Mouse (Mus musculus): Measurements from ENCODE around the gene Elovl7.

Elovl7 gene

GRCm38 (mm10) chr13:108240012-108240411, 25.8 kb downstream of the Elovl7 start:
- in situ Hi-C loops (cut with MseI, MboI), result no loop called here

- in situ Hi-C loops (cut with MseI, MboI), result no loop called here
Measured at GRCm38 (mm10) chr13:108241715-108242114, 27.5 kb downstream of the Elovl7 start.

GRCm38 (mm10) chr13:108245086-108245697, 31.0 kb downstream of the Elovl7 start:
- in situ Hi-C loops (cut with MseI, MboI), result no loop called here

- in situ Hi-C loops (cut with MseI, MboI), result no loop called here
Measured at GRCm38 (mm10) chr13:108251106-108251505, 36.9 kb downstream of the Elovl7 start.

- in situ Hi-C loops (cut with MseI, MboI), result no loop called here
Measured at GRCm38 (mm10) chr13:108253977-108254376, 39.8 kb downstream of the Elovl7 start.

- in situ Hi-C loops (cut with MseI, MboI), result no loop called here
Measured at GRCm38 (mm10) chr13:108263042-108263441, 48.8 kb downstream of the Elovl7 start.

GRCm38 (mm10) chr13:108265394-108265793, 51.2 kb downstream of the Elovl7 start:
- in situ Hi-C loops (cut with MseI, MboI), result no loop called here

GRCm38 (mm10) chr13:108267841-108268634, 53.8 kb downstream of the Elovl7 start:
- in situ Hi-C loops (cut with MseI, MboI), result no loop called here

GRCm38 (mm10) chr13:108271458-108272148, 57.4 kb downstream of the Elovl7 start:
- in situ Hi-C loops (cut with MseI, MboI), result no loop called here

GRCm38 (mm10) chr13:108272332-108272731, 58.1 kb downstream of the Elovl7 start:
- in situ Hi-C loops (cut with MseI, MboI), result no loop called here

GRCm38 (mm10) chr13:108273034-108273433, 58.8 kb downstream of the Elovl7 start:
- in situ Hi-C loops (cut with MseI, MboI), result no loop called here

GRCm38 (mm10) chr13:108273456-108273855, 59.3 kb downstream of the Elovl7 start:
- in situ Hi-C loops (cut with MseI, MboI), result no loop called here

GRCm38 (mm10) chr13:108276561-108276960, 62.4 kb downstream of the Elovl7 start:
- in situ Hi-C loops (cut with MseI, MboI), result no loop called here

GRCm38 (mm10) chr13:108277320-108277719, 63.1 kb downstream of the Elovl7 start:
- in situ Hi-C loops (cut with MseI, MboI), result no loop called here

GRCm38 (mm10) chr13:108278592-108278991, 64.4 kb downstream of the Elovl7 start:
- in situ Hi-C loops (cut with MseI, MboI), result no loop called here

- in situ Hi-C loops (cut with MseI, MboI), result no loop called here
Measured at GRCm38 (mm10) chr13:108284312-108284711, 70.1 kb downstream of the Elovl7 start.

GRCm38 (mm10) chr13:108287953-108288352, 73.7 kb downstream of the Elovl7 start:
- in situ Hi-C loops (cut with MseI, MboI), result no loop called here

- in situ Hi-C loops (cut with MseI, MboI), result no loop called here
Measured at GRCm38 (mm10) chr13:108289436-108289835, 75.2 kb downstream of the Elovl7 start.

GRCm38 (mm10) chr13:108290314-108290713, 76.1 kb downstream of the Elovl7 start:
- in situ Hi-C loops (cut with MseI, MboI), result no loop called here

- in situ Hi-C loops (cut with MseI, MboI), result no loop called here
Measured at GRCm38 (mm10) chr13:108297350-108298093, 83.3 kb downstream of the Elovl7 start.

- in situ Hi-C loops (cut with MseI, MboI), result no loop called here
Measured at GRCm38 (mm10) chr13:108298241-108298640, 84.0 kb downstream of the Elovl7 start.

Measured in mouse trophoblast stem cell (cell line).